Mouse (Mus musculus) cerebellum, adult (tissue): ENCODE results near the gene Lrrn4cl.
A peak's percentile ranks its signal among the peaks of the same experiment; 100 is the strongest.
"Not testable (repeated sequence)": the region's sequence is repeated elsewhere in the genome, so short reads cannot be mapped to it uniquely, and the experiment has no call there.

ENCODE experiments used
- ATAC-seq: cut with Nextera tagmentation; 2 replicates; pipeline ENCODE4 v1.9.2; 2017; ENCODE audit warnings: mild to moderate bottlenecking, moderate library complexity, mixed read lengths; ENCODE audit not compliant: insufficient number of reproducible peaks, low FRiP score, low TSS enrichment

The Lrrn4cl gene

GRCm38 (mm10) chr19:8837251-8837791, 13.2 kb upstream of the Lrrn4cl start, which contains the start of gene Bscl2:
Gene Bscl2 (plus strand): TSS chr19:8837467.
- peak; percentile 60 for ATAC-seq

- ATAC-seq: no peak
Observed at GRCm38 (mm10) chr19:8838041-8838730, 12.4 kb upstream of the Lrrn4cl start.

GRCm38 (mm10) chr19:8839103-8839907, 11.3 kb upstream of the Lrrn4cl start, which contains the start of gene Gng3:
Gene Gng3 (minus strand): TSS chr19:8839194.
- peak; percentile 80 for ATAC-seq

- ATAC-seq: peak; percentile 71
Observed at GRCm38 (mm10) chr19:8839908-8840791, 10.4 kb upstream of the Lrrn4cl start.

- ATAC-seq: no peak
Observed at GRCm38 (mm10) chr19:8841012-8841411, 9.6 kb upstream of the Lrrn4cl start.

GRCm38 (mm10) chr19:8842961-8843360, 7.6 kb upstream of the Lrrn4cl start:
- ATAC-seq: no peak

- ATAC-seq: no peak
Observed at GRCm38 (mm10) chr19:8844371-8845129, 6.0 kb upstream of the Lrrn4cl start.

GRCm38 (mm10) chr19:8848356-8848755, 2.2 kb upstream of the Lrrn4cl start:
- no peak for ATAC-seq

GRCm38 (mm10) chr19:8851639-8852038, 1.1 kb downstream of the Lrrn4cl start:
- ATAC-seq: no peak

- no peak for ATAC-seq
Observed at GRCm38 (mm10) chr19:8852236-8852928, 1.8 kb downstream of the Lrrn4cl start.

GRCm38 (mm10) chr19:8853117-8853516, 2.5 kb downstream of the Lrrn4cl start:
- no peak for ATAC-seq

GRCm38 (mm10) chr19:8857689-8858088, 7.1 kb downstream of the Lrrn4cl start:
- no peak for ATAC-seq

GRCm38 (mm10) chr19:8859018-8859417, 8.4 kb downstream of the Lrrn4cl start:
- ATAC-seq: no peak

- ATAC-seq: no peak
Observed at GRCm38 (mm10) chr19:8864265-8864664, 13.7 kb downstream of the Lrrn4cl start.

GRCm38 (mm10) chr19:8870381-8870780, 19.8 kb downstream of the Lrrn4cl start:
- not testable (repeated sequence) for ATAC-seq

- no peak for ATAC-seq
Observed at GRCm38 (mm10) chr19:8870838-8871237, 20.3 kb downstream of the Lrrn4cl start.

- ATAC-seq: peak; percentile 89
Observed at GRCm38 (mm10) chr19:8871267-8872186, 21.0 kb downstream of the Lrrn4cl start, which contains the start of gene Ubxn1. Gene Ubxn1 (plus strand): TSS chr19:8871496.
